Mouse (Mus musculus): ENCODE data around the gene Osbp. TPM values are rescaled to one million over a fixed set of nuclear protein-coding genes. Genes with fewer than 3 reads are reported as not detected.

Osbp gene
- total and polyA plus RNA-seq, 2 experiments from 2014 or later = 2.8 to 24.6 TPM

- ATAC-seq (ENCODE audit: low FRiP score) = no peak
- H3K27me3 ChIP-seq (ENCODE audit: insufficient read depth, low read length) = no peaks in the 10 kb centered on the region
- H3K36me3 ChIP-seq (ENCODE audit: insufficient read depth, low read length) = no peaks in the 10 kb centered on the region
- H3K4me1 ChIP-seq (ENCODE audit: insufficient read depth, low read length) = no peaks in the 10 kb centered on the region
- H3K27ac ChIP-seq (ENCODE audit: low read depth, low read length) = no peak overlapping the region
- 89% methylated on average over 3 of the region's 3 CpGs for WGBS
- no peak overlapping the region for H3K4me2 ChIP-seq (ENCODE audit: low read depth, low read length, poor library complexity, severe bottlenecking)
- no peak for TF ChIP-seq CTCF (IDR thresholded peaks at IDR 0.05)
- H3K4me3 ChIP-seq (ENCODE audit: low read depth, low read length) = no peak overlapping the region
- no peak for DNase-seq (ENCODE audit: low spot score)
- no peak overlapping the region for H3K9ac ChIP-seq (replicated peaks; ENCODE audit: low read length, poor library complexity, severe bottlenecking)
- no peaks in the 10 kb centered on the region for H3K9me3 ChIP-seq (ENCODE audit: low read length)
Measured at GRCm38 (mm10) chr19:12025333-12025732, 59.6 kb downstream of the Osbp start.

- no peak overlapping the region for H3K4me2 ChIP-seq (ENCODE audit: low read depth, low read length, poor library complexity, severe bottlenecking)
- ATAC-seq (ENCODE audit: low FRiP score) (no peak), DNase-seq (ENCODE audit: low spot score) (no peak)
- no peak overlapping the region for H3K9ac ChIP-seq (replicated peaks; ENCODE audit: low read length, poor library complexity, severe bottlenecking)
- no peak for TF ChIP-seq CTCF (IDR thresholded peaks at IDR 0.05)
- H3K27ac ChIP-seq (ENCODE audit: low read depth, low read length) = no peak overlapping the region
- no peaks in the 10 kb centered on the region for H3K4me1 ChIP-seq (ENCODE audit: insufficient read depth, low read length)
- no peaks in the 10 kb centered on the region for H3K36me3 ChIP-seq (ENCODE audit: insufficient read depth, low read length)
- no peak overlapping the region for H3K4me3 ChIP-seq (ENCODE audit: low read depth, low read length)
- H3K27me3 ChIP-seq (ENCODE audit: insufficient read depth, low read length) = no peaks in the 10 kb centered on the region
- H3K9me3 ChIP-seq (ENCODE audit: low read length) = no peaks in the 10 kb centered on the region
- WGBS = 77% methylated on average over 2 of the region's 2 CpGs
Measured at GRCm38 (mm10) chr19:12026606-12027005, 60.9 kb downstream of the Osbp start.

- H3K9me3 ChIP-seq (ENCODE audit: low read length) = no peaks in the 10 kb centered on the region
- H3K27ac ChIP-seq (ENCODE audit: low read depth, low read length) = no peak overlapping the region
- no peak overlapping the region for H3K4me3 ChIP-seq (ENCODE audit: low read depth, low read length)
- no peaks in the 10 kb centered on the region for H3K36me3 ChIP-seq (ENCODE audit: insufficient read depth, low read length)
- H3K4me2 ChIP-seq (ENCODE audit: low read depth, low read length, poor library complexity, severe bottlenecking) = no peak overlapping the region
- H3K27me3 ChIP-seq (ENCODE audit: insufficient read depth, low read length) = no peaks in the 10 kb centered on the region
- no peak overlapping the region for H3K9ac ChIP-seq (replicated peaks; ENCODE audit: low read length, poor library complexity, severe bottlenecking)
- H3K4me1 ChIP-seq (ENCODE audit: insufficient read depth, low read length) = no peaks in the 10 kb centered on the region
- ATAC-seq (ENCODE audit: low FRiP score) (no peak), DNase-seq (ENCODE audit: low spot score) (no peak)
- TF ChIP-seq CTCF (IDR thresholded peaks at IDR 0.05) = no peak
Measured at GRCm38 (mm10) chr19:12037727-12038126, 72.0 kb downstream of the Osbp start.

- Histone ChIP-seq H3K9ac (replicated peaks; ENCODE audit: low read length, poor library complexity, severe bottlenecking) (no peak within 1 kb of the TSS), H3K9me3 (ENCODE audit: low read length) (no peaks in the 10 kb centered on the region), H3K36me3 (ENCODE audit: insufficient read depth, low read length) (no peaks in the 10 kb centered on the region), H3K27ac (ENCODE audit: low read depth, low read length) (no peak within 1 kb of the TSS), H3K4me3 (ENCODE audit: low read depth, low read length) (no peak within 1 kb of the TSS), H3K27me3 (ENCODE audit: insufficient read depth, low read length) (no peaks in the 10 kb centered on the region), H3K4me1 (ENCODE audit: insufficient read depth, low read length) (no peaks in the 10 kb centered on the region), H3K4me2 (ENCODE audit: low read depth, low read length, poor library complexity, severe bottlenecking) (no peak within 1 kb of the TSS)
- ATAC-seq (ENCODE audit: low FRiP score) (no peak), DNase-seq (ENCODE audit: low spot score) (no peak)
- 62% methylated on average over 2 of the region's 2 CpGs for WGBS
- no peak for TF ChIP-seq CTCF (IDR thresholded peaks at IDR 0.05)
Measured at GRCm38 (mm10) chr19:12041217-12041616, 75.5 kb downstream of the Osbp start, which contains the start of gene Olfr1423. TSS of gene Olfr1423 (minus strand) at chr19:12041317.

GRCm38 (mm10) chr19:12043163-12043562 lies 77.4 kb downstream of the Osbp start:
- no peak for TF ChIP-seq CTCF (IDR thresholded peaks at IDR 0.05)
- no peak overlapping the region for H3K9ac ChIP-seq (replicated peaks; ENCODE audit: low read length, poor library complexity, severe bottlenecking)
- no peak overlapping the region for H3K27ac ChIP-seq (ENCODE audit: low read depth, low read length)
- no peaks in the 10 kb centered on the region for H3K4me1 ChIP-seq (ENCODE audit: insufficient read depth, low read length)
- no peak overlapping the region for H3K4me3 ChIP-seq (ENCODE audit: low read depth, low read length)
- H3K36me3 ChIP-seq (ENCODE audit: insufficient read depth, low read length) = no peaks in the 10 kb centered on the region
- no peak for ATAC-seq (ENCODE audit: low FRiP score)
- WGBS = 88% methylated on average over 5 of the region's 5 CpGs
- H3K9me3 ChIP-seq (ENCODE audit: low read length) = no peaks in the 10 kb centered on the region
- H3K4me2 ChIP-seq (ENCODE audit: low read depth, low read length, poor library complexity, severe bottlenecking) = no peak overlapping the region
- H3K27me3 ChIP-seq (ENCODE audit: insufficient read depth, low read length) = no peaks in the 10 kb centered on the region
- no peak for DNase-seq (ENCODE audit: low spot score)

Small RNA genes lying within 50 kb of the gene (microRNA-seq; reads per million reads assigned to microRNA genes)
- 12.7 reads per million, percentile 24 among the genes with 10 or more reads in this experiment for gene Mir6994 (ENCODE audit: borderline number of aligned reads)

Other genes starting within 250 kb of the Osbp start
- not detected in 2 replicates for gene Gif, start 218.4 kb upstream of the Osbp start, total RNA-seq (2014; rRNA removed)
- not detected in 2 replicates for gene Gif, start 218.4 kb upstream of the Osbp start, polyA plus RNA-seq (2015; fragmentation: Nextera tagmentation; extraction: Ambion mirVana)
- 15.6 and 22.8 TPM in 2 replicates for gene Mrpl16, start 195.6 kb upstream of the Osbp start, total RNA-seq (2014; rRNA removed)
- gene Mrpl16, start 195.6 kb upstream of the Osbp start, polyA plus RNA-seq (2015; fragmentation: Nextera tagmentation; extraction: Ambion mirVana) = 52.3 and 53.0 TPM in 2 replicates
- gene Stx3, start 146.5 kb upstream of the Osbp start, total RNA-seq (2014; rRNA removed) = 28.8 and 35.0 TPM in 2 replicates
- gene Stx3, start 146.5 kb upstream of the Osbp start, polyA plus RNA-seq (2015; fragmentation: Nextera tagmentation; extraction: Ambion mirVana) = 36.6 and 37.8 TPM in 2 replicates
- gene Olfr1417, start 126.7 kb upstream of the Osbp start, total RNA-seq (2014; rRNA removed) = not detected in 2 replicates
- 0.16 and 0.18 TPM in 2 replicates for gene Olfr1417, start 126.7 kb upstream of the Osbp start, polyA plus RNA-seq (2015; fragmentation: Nextera tagmentation; extraction: Ambion mirVana)
- gene Olfr1418, start 104.9 kb upstream of the Osbp start, total RNA-seq (2014; rRNA removed) = not detected in 2 replicates
- not detected in 2 replicates for gene Olfr1418, start 104.9 kb upstream of the Osbp start, polyA plus RNA-seq (2015; fragmentation: Nextera tagmentation; extraction: Ambion mirVana)
- 0.16 TPM in 1 of 2 replicates, not detected in the other for gene Olfr1419, start 90.8 kb upstream of the Osbp start, total RNA-seq (2014; rRNA removed)
- gene Olfr1419, start 90.8 kb upstream of the Osbp start, polyA plus RNA-seq (2015; fragmentation: Nextera tagmentation; extraction: Ambion mirVana) = not detected in 2 replicates
- gene Olfr1420, start 79.4 kb upstream of the Osbp start, total RNA-seq (2014; rRNA removed) = not detected in 2 replicates
- 0.06 TPM in 1 of 2 replicates, not detected in the other for gene Olfr1420, start 79.4 kb upstream of the Osbp start, polyA plus RNA-seq (2015; fragmentation: Nextera tagmentation; extraction: Ambion mirVana)
- gene Patl1, start 53.5 kb upstream of the Osbp start, total RNA-seq (2014; rRNA removed) = 11.8 and 13.4 TPM in 2 replicates
- 10.7 and 11.9 TPM in 2 replicates for gene Patl1, start 53.5 kb upstream of the Osbp start, polyA plus RNA-seq (2015; fragmentation: Nextera tagmentation; extraction: Ambion mirVana)
- not detected in 2 replicates for gene Olfr1423, start 75.4 kb downstream of the Osbp start, total RNA-seq (2014; rRNA removed)
- not detected in 2 replicates for gene Olfr1423, start 75.4 kb downstream of the Osbp start, polyA plus RNA-seq (2015; fragmentation: Nextera tagmentation; extraction: Ambion mirVana)
- gene Olfr1424, start 96.7 kb downstream of the Osbp start, total RNA-seq (2014; rRNA removed) = not detected in 2 replicates
- not detected in 2 replicates for gene Olfr1424, start 96.7 kb downstream of the Osbp start, polyA plus RNA-seq (2015; fragmentation: Nextera tagmentation; extraction: Ambion mirVana)
- not detected in 2 replicates for gene Olfr1425, start 111.8 kb downstream of the Osbp start, total RNA-seq (2014; rRNA removed)
- gene Olfr1425, start 111.8 kb downstream of the Osbp start, polyA plus RNA-seq (2015; fragmentation: Nextera tagmentation; extraction: Ambion mirVana) = not detected in 2 replicates
- gene Olfr1426, start 126.1 kb downstream of the Osbp start, total RNA-seq (2014; rRNA removed) = not detected in 2 replicates
- not detected in 2 replicates for gene Olfr1426, start 126.1 kb downstream of the Osbp start, polyA plus RNA-seq (2015; fragmentation: Nextera tagmentation; extraction: Ambion mirVana)
- not detected in 2 replicates for gene Olfr1427, start 137.4 kb downstream of the Osbp start, total RNA-seq (2014; rRNA removed)
- not detected in 2 replicates for gene Olfr1427, start 137.4 kb downstream of the Osbp start, polyA plus RNA-seq (2015; fragmentation: Nextera tagmentation; extraction: Ambion mirVana)
- gene Olfr1428, start 150.0 kb downstream of the Osbp start, total RNA-seq (2014; rRNA removed) = not detected in 2 replicates
- gene Olfr1428, start 150.0 kb downstream of the Osbp start, polyA plus RNA-seq (2015; fragmentation: Nextera tagmentation; extraction: Ambion mirVana) = not detected in 2 replicates
- gene Olfr76, start 157.3 kb downstream of the Osbp start, total RNA-seq (2014; rRNA removed) = not detected in 2 replicates
- gene Olfr76, start 157.3 kb downstream of the Osbp start, polyA plus RNA-seq (2015; fragmentation: Nextera tagmentation; extraction: Ambion mirVana) = not detected in 2 replicates
- not detected in 2 replicates for gene Olfr1555-ps1, start 204.2 kb downstream of the Osbp start, total RNA-seq (2014; rRNA removed)
- gene Olfr1555-ps1, start 204.2 kb downstream of the Osbp start, polyA plus RNA-seq (2015; fragmentation: Nextera tagmentation; extraction: Ambion mirVana) = not detected in 2 replicates
- not detected in 2 replicates for gene Olfr1431, start 234.7 kb downstream of the Osbp start, total RNA-seq (2014; rRNA removed)
- gene Olfr1431, start 234.7 kb downstream of the Osbp start, polyA plus RNA-seq (2015; fragmentation: Nextera tagmentation; extraction: Ambion mirVana) = not detected in 2 replicates

Measured in midbrain, postnatal 0 days (tissue).